Mouse (Mus musculus): ENCODE measurements around the gene Olfr143. TPM values are rescaled to one million over a fixed set of nuclear protein-coding genes. Genes with fewer than 3 reads are reported as not detected.

The Olfr143 gene
- not detected for total RNA-seq (2023)

DNA sequence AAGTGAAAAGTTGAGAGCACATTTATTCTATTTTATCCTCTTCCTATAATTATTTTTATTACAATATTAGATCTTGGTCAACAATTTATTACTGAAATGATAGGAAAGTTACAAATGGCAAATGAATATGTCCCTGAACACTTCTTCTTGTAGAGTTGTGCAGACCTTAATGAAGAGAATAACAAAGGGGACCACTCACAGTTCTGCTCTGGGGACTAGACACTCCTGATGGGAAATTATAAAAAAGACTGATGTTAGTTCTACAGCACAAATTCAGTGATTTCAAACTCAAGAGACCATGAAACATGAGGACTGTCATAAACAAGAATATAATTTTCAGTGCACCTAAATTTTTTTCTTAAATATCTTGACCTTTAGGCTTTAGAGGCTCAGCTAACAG, at the start of gene Olfr143:
Olfr143 (plus strand) TSS at position 301 of the 400 bp plus-strand sequence.

GRCm38 (mm10) chr9:38208065-38208464, 44.5 kb upstream of the Olfr143 start, which contains the start of gene Olfr893:
Gene Olfr893 (plus strand): TSS chr9:38208365.

GRCm38 (mm10) chr9:38217755-38218154, 34.8 kb upstream of the Olfr143 start, which contains the start of gene Olfr894:
Gene Olfr894 (plus strand): TSS chr9:38218055.

DNA sequence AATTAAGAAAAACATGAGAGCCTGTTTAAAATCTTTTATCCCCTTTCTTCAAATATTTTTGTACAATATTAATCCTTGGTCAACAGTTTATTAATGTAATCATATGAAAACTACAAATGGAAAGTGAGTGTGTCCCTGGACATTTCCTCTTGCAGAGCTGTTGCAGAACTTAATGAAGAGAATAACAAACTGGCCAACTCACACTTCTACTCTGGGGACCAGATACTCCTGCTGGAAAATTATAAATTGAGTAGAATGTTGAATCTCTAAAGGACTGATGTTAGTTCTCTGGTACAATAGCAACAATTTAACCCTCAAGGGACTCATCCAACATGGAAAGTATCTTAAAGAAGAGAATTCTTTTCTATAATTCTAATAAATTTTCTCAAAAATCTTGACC, 15.0 kb downstream of the Olfr143 start, which contains the start of gene Olfr895:
Olfr895 (plus strand) TSS at position 301 of the 400 bp plus-strand sequence.

DNA sequence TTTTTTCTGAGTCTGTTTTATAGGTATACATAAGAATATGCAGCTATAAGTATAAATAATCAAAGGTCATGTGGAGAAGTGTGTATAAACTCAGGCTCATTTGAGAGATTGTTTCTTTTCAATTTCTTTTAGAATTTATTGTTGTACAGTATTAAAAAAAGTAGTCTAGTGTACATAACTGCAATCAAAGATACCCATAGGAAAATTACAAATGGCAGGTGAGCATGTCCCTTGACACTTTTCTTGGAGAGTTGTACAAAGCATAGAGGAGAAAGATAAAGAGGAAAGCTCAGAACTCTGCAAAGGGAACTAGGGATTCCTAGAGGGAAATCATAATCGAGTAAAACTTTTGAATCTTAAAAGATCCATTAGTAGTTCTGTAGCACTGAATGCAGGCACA, 38.2 kb downstream of the Olfr143 start, which contains the start of gene Olfr896-ps1:
Olfr896-ps1 (plus strand) TSS at position 301 of the 400 bp plus-strand sequence.

Other genes with a start within 250 kb of the Olfr143 start
- not detected for gene Olfr883, start 227.0 kb upstream of the Olfr143 start, total RNA-seq (2023)
- not detected for gene Olfr884, start 206.2 kb upstream of the Olfr143 start, total RNA-seq (2023)
- not detected for gene Olfr885, start 191.5 kb upstream of the Olfr143 start, total RNA-seq (2023)
- not detected for gene Olfr887, start 168.7 kb upstream of the Olfr143 start, total RNA-seq (2023)
- gene Olfr888, start 144.6 kb upstream of the Olfr143 start, total RNA-seq (2023): not detected
- gene Olfr889, start 137.6 kb upstream of the Olfr143 start, total RNA-seq (2023): not detected
- gene Olfr890, start 110.3 kb upstream of the Olfr143 start, total RNA-seq (2023): not detected
- gene Olfr891, start 72.0 kb upstream of the Olfr143 start, total RNA-seq (2023): not detected
- not detected for gene Olfr893, start 44.4 kb upstream of the Olfr143 start, total RNA-seq (2023)
- gene Olfr894, start 34.7 kb upstream of the Olfr143 start, total RNA-seq (2023): not detected
- not detected for gene Olfr895, start 15.1 kb downstream of the Olfr143 start, total RNA-seq (2023)
- gene Olfr896-ps1, start 38.3 kb downstream of the Olfr143 start, total RNA-seq (2023): not detected
- not detected for gene Olfr25, start 76.3 kb downstream of the Olfr143 start, total RNA-seq (2023)
- not detected for gene Olfr898, start 95.6 kb downstream of the Olfr143 start, total RNA-seq (2023)
- not detected for gene Olfr250, start 114.1 kb downstream of the Olfr143 start, total RNA-seq (2023)
- gene Olfr251, start 124.3 kb downstream of the Olfr143 start, total RNA-seq (2023): not detected
- gene Olfr147, start 148.9 kb downstream of the Olfr143 start, total RNA-seq (2023): not detected
- not detected for gene Olfr901, start 176.7 kb downstream of the Olfr143 start, total RNA-seq (2023)
- gene Olfr902, start 194.9 kb downstream of the Olfr143 start, total RNA-seq (2023): not detected
- not detected for gene Olfr904, start 210.4 kb downstream of the Olfr143 start, total RNA-seq (2023)
- not detected for gene Olfr905, start 218.3 kb downstream of the Olfr143 start, total RNA-seq (2023)
- not detected for gene Olfr906, start 234.3 kb downstream of the Olfr143 start, total RNA-seq (2023)
- not detected for gene Olfr907, start 243.0 kb downstream of the Olfr143 start, total RNA-seq (2023)

All from monocyte, adult 59 days (primary cell).